Mouse (Mus musculus): ENCODE results near the gene Rps6. TPM values are rescaled to one million over a fixed set of nuclear protein-coding genes. Genes with fewer than 3 reads are reported as not detected.
A peak's percentile ranks its signal among the peaks of the same experiment; 100 is the strongest.

Rps6 gene
- 100 to 1,000 TPM; 454 to 481 TPM for total RNA-seq (2021)
- long read RNA-seq, experiment 1, transcript Rps6-201 (5 exons, 878 nt), result major isoform, 180 of 190 reads
- long read RNA-seq, experiment 1, partial matches to known transcripts, result 2 of 190 reads
- long read RNA-seq, experiment 1, other reads (novel, unspliced or antisense), result 4 of 190 reads
- long read RNA-seq, experiment 2, transcript Rps6-201 (5 exons, 878 nt), result major isoform, 138 of 141 reads
- long read RNA-seq, experiment 2, partial matches to known transcripts, result 1 of 141 reads
- long read RNA-seq, experiment 2, other reads (novel, unspliced or antisense), result 0 of 141 reads

DNA sequence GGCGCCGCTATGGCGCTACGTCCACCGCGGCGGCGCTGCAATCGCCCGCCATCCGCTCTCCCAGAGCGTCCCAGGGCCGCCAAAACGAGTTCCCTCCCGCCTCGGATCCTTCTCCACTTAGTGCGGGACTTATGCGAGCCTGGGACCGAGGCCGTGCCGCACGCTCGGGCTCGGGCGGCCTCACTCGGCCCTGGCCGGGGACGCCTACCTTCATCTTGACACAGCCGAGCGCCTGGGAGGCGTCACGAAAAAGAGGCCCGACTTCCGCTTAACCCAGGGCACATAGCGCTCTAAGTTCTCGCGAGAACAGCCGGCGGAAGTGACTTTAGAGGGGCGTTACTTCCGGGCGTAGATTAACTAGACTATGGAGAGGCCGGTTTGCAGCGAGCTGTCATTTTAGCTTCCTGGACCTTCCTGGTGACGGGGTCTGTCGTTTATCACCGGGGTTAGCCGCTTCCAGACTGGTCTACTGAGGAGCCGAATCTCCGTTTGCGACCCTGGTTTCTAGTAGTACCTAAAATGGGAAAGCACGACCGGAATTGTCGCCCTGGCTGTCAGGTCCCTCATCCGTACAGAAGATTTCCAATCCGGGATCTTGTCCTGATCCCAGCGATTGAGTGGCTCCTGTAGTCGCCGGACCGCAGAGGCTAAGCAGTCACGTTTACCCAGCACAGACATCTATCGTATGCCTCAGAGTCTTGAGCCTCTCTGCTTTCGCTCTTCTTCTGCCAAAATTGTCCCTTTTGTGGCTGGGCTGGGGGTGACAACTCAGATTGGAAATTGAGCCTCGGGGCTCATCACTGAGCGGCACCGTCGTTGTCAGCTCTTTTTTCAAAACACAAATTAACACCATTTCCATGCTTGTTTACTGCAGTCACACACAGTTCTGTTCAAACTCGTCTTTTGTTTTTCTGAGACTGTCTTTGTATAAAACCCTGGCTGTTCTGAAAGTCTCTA lies at the start of gene Rps6:
Gene Rps6, minus strand, starts transcription at position 300 of the 957 bp plus-strand sequence.
- DNase-seq, result peak; percentile 94 to 96
- intact Hi-C loops (cut with DNase I), result loop anchor here (1.0 to 2.0 kb wide), 2 partner anchors 17 to 66 kb away; partner anchors contain the start of gene Acer2

DNA sequence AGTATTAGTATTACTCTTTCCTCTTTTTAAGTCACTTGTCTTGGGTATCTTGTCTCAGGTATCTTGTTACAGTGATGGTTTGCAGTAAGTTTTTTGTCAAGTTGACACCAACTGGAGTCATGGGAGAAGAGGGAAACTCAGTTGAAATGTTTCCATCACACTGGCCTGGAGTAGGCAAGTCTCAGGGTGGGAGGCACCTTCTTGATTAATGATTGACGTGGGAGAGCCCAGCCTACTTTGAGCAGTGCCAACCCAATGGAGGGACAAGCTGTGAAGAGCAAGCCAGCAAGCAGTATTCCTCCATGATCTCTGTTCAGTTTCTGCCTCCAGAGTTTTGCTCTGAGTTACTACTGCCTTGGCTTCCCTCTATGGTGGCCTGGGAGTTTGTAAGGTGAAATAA lies 48.7 kb upstream of the Rps6 start:
- no peak for DNase-seq
- intact Hi-C loops (cut with DNase I), result no loop called here

- DNase-seq, result no peak
- intact Hi-C loops (cut with DNase I), result no loop called here
Measured at GRCm38 (mm10) chr4:86904969-86905368, 47.8 kb upstream of the Rps6 start.

- DNase-seq, result peak in 1 of 2 experiments; percentile 33
- intact Hi-C loops (cut with DNase I), result no loop called here
Measured at GRCm38 (mm10) chr4:86902351-86902750, 45.1 kb upstream of the Rps6 start.

- intact Hi-C loops (cut with DNase I), result no loop called here
- peak; percentile 38 to 57 for DNase-seq
Measured at GRCm38 (mm10) chr4:86898791-86899474, 41.7 kb upstream of the Rps6 start.

GRCm38 (mm10) chr4:86897411-86897810 lies 40.2 kb upstream of the Rps6 start:
- intact Hi-C loops (cut with DNase I), result no loop called here
- peak; percentile 14 to 34 for DNase-seq

DNA sequence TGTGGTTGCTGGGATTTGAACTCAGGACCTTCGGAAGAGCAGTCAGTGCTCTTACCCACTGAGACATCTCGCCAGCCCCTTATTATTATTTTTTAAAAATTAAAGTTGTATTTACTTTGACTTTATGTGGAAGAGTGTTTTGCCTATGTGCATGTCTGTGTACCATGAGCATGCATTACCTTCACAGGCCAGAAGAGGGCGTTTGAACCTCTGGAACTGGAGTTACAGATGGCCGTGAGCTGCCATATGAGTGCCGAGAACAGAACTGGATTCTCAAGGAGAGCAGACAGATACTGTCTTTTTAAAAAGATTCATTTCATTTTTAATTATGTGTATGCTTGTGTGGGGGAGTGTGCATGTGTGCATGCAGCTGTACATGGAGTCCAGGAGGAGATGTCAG lies 30.7 kb upstream of the Rps6 start:
- DNase-seq, result no peak
- intact Hi-C loops (cut with DNase I), result no loop called here

DNA sequence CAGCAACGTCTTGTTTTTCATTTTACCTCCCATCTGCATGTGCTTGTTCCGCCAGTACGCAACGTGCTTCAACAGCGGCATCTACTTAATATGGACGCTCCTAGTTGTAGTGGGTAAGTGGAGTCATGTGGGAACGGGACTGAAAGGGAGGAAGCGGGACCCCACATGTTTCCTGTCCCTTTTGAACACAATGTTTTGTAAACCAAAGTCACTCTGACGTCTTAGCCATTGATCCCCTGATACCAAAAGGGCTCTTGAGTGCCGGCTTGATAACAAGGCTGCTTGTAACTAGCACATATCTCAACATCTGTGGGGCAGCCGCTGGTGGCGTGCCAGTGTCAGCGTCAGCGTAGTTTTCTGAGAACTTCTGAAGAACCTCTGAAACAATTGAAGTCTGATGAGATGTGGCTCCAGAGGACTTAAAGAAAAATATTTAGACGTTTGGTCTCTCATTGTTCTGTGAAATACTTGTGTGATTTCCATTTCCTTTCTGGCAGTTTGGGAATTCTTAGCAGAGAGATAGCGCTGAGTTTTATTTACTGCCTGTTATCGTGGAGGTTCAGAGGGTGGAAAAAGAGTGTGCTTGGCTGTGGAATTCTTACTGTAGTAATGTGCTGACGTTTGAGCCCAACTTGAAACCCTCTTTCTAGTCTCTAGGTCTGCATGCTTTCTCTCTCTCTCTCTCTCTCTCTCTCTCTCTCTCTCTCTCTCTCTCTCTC lies 29.1 kb upstream of the Rps6 start:
- DNase-seq, result peak; percentile 61 to 65
- intact Hi-C loops (cut with DNase I), result no loop called here

GRCm38 (mm10) chr4:86885790-86886159 lies 28.6 kb upstream of the Rps6 start:
- intact Hi-C loops (cut with DNase I), result loop anchor here (1.0 kb wide), 1 partner anchor 40 kb away; no protein-coding TSS in a partner anchor
- peak in 1 of 2 experiments; percentile 20 for DNase-seq

GRCm38 (mm10) chr4:86884945-86885344 lies 27.7 kb upstream of the Rps6 start:
- DNase-seq, result peak; percentile 40 to 57
- intact Hi-C loops (cut with DNase I), result loop anchor here (1.0 kb wide), 1 partner anchor 40 kb away; no protein-coding TSS in a partner anchor

- intact Hi-C loops (cut with DNase I), result no loop called here
- no peak for DNase-seq
Measured at GRCm38 (mm10) chr4:86882413-86882812, 25.2 kb upstream of the Rps6 start.

DNA sequence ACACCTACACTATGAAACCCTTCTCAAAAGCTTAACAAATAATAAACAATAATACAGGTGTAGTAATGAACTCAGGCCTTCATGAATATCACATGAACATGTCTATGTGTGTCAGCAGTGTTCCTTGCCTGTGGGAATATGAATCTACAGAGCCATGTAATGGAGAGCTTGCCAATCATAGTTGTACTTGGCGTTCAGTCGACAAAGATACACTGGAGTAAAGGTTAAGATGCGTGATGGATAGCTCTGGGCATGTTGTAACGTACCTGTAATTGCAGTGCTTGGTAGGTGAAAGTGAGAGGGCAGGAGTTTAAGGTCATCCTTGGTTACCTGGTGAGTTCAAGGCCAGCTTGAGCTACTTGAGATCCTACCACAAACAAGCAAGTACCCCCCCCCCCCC lies 24.0 kb upstream of the Rps6 start:
- DNase-seq, result no peak
- intact Hi-C loops (cut with DNase I), result no loop called here

GRCm38 (mm10) chr4:86879477-86879876 lies 22.3 kb upstream of the Rps6 start:
- intact Hi-C loops (cut with DNase I), result no loop called here

GRCm38 (mm10) chr4:86874146-86874847 lies 17.1 kb upstream of the Rps6 start, which contains the start of gene Acer2:
TSS of gene Acer2 (plus strand) at chr4:86874396.
- intact Hi-C loops (cut with DNase I), result loop anchor here (2.0 kb wide), 1 partner anchor 15 kb away; no protein-coding TSS in a partner anchor

More at GRCm38 (mm10) chr4:86879477-86879876, 22.3 kb upstream of the Rps6 start:
- peak; percentile 7 to 40 for DNase-seq

DNA sequence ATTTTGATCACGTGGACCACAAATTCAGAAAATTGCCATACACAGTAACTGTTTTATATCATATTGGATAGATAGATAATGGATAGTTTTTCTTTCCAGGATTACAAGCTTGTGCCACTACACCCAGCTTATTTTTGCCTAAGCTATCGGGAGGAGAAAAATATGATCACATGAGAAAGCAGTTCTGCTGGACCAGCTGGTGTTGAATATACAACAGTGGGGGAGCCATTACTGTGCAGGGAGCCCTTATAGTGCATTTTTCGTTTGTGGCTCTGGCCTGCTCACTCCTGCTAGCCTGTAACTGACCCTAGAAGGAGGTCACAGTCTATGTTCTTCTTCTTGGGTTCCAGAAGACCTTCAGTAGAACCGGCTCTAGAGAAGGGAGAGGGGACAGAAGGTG lies 15.9 kb upstream of the Rps6 start:
- intact Hi-C loops (cut with DNase I), result no loop called here
- no peak for DNase-seq

More at GRCm38 (mm10) chr4:86874146-86874847, 17.1 kb upstream of the Rps6 start, which contains the start of gene Acer2:
- DNase-seq, result peak; percentile 97

GRCm38 (mm10) chr4:86871988-86872387 lies 14.8 kb upstream of the Rps6 start:
- intact Hi-C loops (cut with DNase I), result no loop called here
- no peak for DNase-seq

DNA sequence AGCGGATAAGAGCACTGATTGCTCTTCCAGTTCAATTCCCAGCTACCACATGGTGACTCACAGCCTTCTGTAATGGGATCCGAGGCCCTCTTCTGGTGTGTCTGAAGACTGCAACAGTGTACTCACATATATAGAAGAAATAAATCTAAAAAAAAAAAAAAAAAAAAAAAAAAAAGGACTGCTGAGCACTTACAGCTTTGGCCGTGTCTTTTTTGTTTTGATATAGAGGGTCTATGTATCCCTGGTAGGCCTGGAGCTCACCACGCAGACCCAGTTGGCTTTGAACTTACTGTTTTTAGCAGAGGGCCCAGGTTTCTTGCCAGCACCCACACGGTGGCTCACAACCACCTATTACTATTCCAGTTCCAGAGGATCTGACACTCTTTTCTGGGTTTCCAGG lies 6.9 kb upstream of the Rps6 start:
- intact Hi-C loops (cut with DNase I), result no loop called here
- no peak for DNase-seq

DNA sequence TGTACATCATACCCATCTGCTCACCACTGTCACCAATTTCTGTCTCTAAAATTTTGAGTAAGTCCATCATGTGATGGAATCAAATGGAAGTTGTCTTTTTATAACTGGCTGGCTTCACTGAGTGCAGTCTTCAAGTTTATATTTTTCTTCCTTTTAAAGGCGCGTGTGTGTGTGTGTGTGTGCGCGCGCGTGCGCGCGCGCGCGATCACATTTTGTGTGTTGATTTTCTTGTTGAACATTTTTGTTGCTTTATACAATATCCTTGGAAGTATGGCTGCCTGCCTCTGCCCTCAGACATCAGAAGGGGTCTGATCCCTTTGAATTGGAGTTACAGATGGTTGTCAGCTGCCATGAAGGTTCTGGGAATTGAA lies 843 bp upstream of the Rps6 start:
- intact Hi-C loops (cut with DNase I), result loop anchor here (2.0 kb wide), 1 partner anchor 17 kb away; the partner anchor contains the start of gene Acer2
- DNase-seq, result no peak

All from heart, postnatal 14 days (tissue).